Mouse (Mus musculus) midbrain, postnatal 0 days (tissue): ENCODE measurements around the gene Bpifa5. TPM values are rescaled to one million over a fixed set of nuclear protein-coding genes. Genes with fewer than 3 reads are reported as not detected.

Experiments used
- ATAC-seq: fragments of 200-750 bp; cut with Nextera tagmentation; 2 replicates; pipeline ENCODE4 v1.8.0; 2017; ENCODE audit warnings: moderate number of reproducible peaks, mild to moderate bottlenecking, moderate TSS enrichment, moderate library complexity; ENCODE audit not compliant: low FRiP score
- DNase-seq: peaks from one replicate; pipeline ENCODE4 v3.0.0-alpha.2; 2015; ENCODE audit warnings: low spot score
- H3K27ac ChIP-seq: fragments of 300-500 bp; sonication (generic); 2 replicates; pipeline ENCODE4 v1.5.1; 2014; ENCODE audit warnings: low read depth, mild to moderate bottlenecking, low read length, mixed read lengths
- H3K27me3 ChIP-seq: fragments of 300-500 bp; sonication (generic); 2 replicates; pipeline ENCODE4 v1.6.1; 2014; ENCODE audit warnings: low read length, control low read depth, mixed read lengths; ENCODE audit not compliant: insufficient read depth
- H3K36me3 ChIP-seq: fragments of 300-500 bp; sonication (generic); 2 replicates; pipeline ENCODE4 v1.6.1; 2014; ENCODE audit warnings: low read length, control low read depth, mixed read lengths; ENCODE audit not compliant: insufficient read depth
- H3K4me1 ChIP-seq: fragments of 300-500 bp; sonication (generic); 2 replicates; pipeline ENCODE4 v1.6.1; 2014; ENCODE audit warnings: mild to moderate bottlenecking, control low read depth, antibody characterized with exemption, low read length, mixed read lengths; ENCODE audit not compliant: insufficient read depth
- H3K4me2 ChIP-seq: fragments of 300-500 bp; sonication (generic); 2 replicates; pipeline ENCODE4 v1.6.1; 2014; ENCODE audit warnings: low read depth, mild to moderate bottlenecking, low read length, mixed read lengths; ENCODE audit not compliant: poor library complexity, severe bottlenecking
- H3K4me3 ChIP-seq: fragments of 300-500 bp; sonication (generic); 2 replicates; pipeline ENCODE4 v1.5.1; 2014; ENCODE audit warnings: low read depth, mild to moderate bottlenecking, low read length, moderate library complexity
- H3K9ac ChIP-seq: fragments of 300-500 bp; sonication (generic); replicated peaks from 2 replicates; pipeline ENCODE4 v1.6.1; 2014; ENCODE audit warnings: mild to moderate bottlenecking, low read length, moderate library complexity, mixed read lengths; ENCODE audit not compliant: poor library complexity, severe bottlenecking
- H3K9me3 ChIP-seq: fragments of 300-500 bp; sonication (generic); 2 replicates; pipeline ENCODE4 v1.6.1; 2016; ENCODE audit warnings: low read length, control low read depth
- CTCF ChIP-seq: IDR thresholded peaks from 2 replicates; pipeline ENCODE4 v1.5.1; 2016; ENCODE audit warnings: antibody characterized with exemption, mild to moderate bottlenecking
- WGBS: fragments of 180-500 bp; shearing (Covaris S2); extraction: QIAGEN DNeasy Blood & Tissue Kit; methylation state at CpG from one replicate; pipeline ENCODE4 v1.1.7; 2014; 5-methylcytosine and 5-hydroxymethylcytosine counted together
- polyA plus RNA-seq: library from polyadenylated mRNA; unstranded; fragments of >200 nt; fragmentation: Nextera tagmentation; extraction: Ambion mirVana; gene quantifications from 2 replicates; pipeline ENCODE4 v1.2.1, GENCODE M21; 2015
- total RNA-seq: library from RNA; depleted of rRNA; stranded (reverse); fragments of >200 nt; gene quantifications from 2 replicates; pipeline ENCODE4 v1.2.3, GENCODE M21; 2014; rRNA removed

Gene Bpifa5
- total RNA-seq: not detected in 2 replicates
- not detected in 2 replicates for polyA plus RNA-seq

DNA sequence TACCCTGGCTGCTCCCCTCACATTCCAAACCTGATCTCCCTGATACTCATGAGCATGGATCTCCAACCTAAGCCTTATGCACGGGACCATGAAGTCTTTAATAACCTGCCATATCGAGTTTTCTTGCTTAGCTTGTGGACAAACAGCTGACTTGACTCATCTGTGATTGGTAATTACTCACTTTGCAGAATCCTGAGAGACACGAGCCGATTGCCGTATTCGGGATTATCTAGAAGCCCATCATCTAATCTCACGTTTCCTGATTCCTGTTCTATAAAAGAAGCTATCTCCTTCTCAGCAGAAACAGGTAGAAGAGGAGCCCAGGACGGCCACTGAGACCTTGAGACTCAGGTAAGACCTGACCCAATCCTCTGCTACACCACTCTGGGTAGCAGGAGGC, at the start of gene Bpifa5:
Bpifa5 (plus strand) TSS at position 301 of the 400 bp plus-strand sequence.
- 76% methylated on average over 8 of the region's 8 CpGs for WGBS
- no peaks in the 10 kb centered on the region for H3K36me3 ChIP-seq
- H3K27ac ChIP-seq: no peak within 1 kb of the TSS
- H3K9me3 ChIP-seq: no peaks in the 10 kb centered on the region
- ATAC-seq (no peak), DNase-seq (no peak)
- no peaks in the 10 kb centered on the region for H3K27me3 ChIP-seq
- no peaks in the 10 kb centered on the region for H3K4me1 ChIP-seq
- no peak within 1 kb of the TSS for H3K4me3 ChIP-seq
- no peak within 1 kb of the TSS for H3K4me2 ChIP-seq
- TF ChIP-seq CTCF: no peak
- H3K9ac ChIP-seq: no peak within 1 kb of the TSS

DNA sequence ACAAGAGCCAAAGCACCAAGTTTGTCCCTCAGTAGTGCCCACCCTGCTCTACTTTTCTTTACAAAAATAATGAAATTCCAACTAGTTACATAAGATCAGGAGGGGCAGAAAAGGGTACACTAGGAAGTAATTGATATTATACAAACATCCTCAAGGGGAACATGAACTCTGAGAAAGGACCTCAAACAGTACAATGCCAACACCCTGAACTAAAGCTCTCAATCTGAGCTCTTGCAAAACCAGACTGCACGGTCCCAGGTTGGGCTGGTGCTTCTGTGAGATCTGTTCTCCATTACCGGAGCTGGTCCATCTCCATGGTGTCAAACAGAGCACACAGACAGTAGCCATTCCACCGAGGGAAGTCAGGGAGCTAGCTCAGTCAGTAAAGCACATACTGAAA, 45.0 kb upstream of the Bpifa5 start:
- WGBS: 92% methylated on average over 3 of the region's 3 CpGs
- Histone ChIP-seq H3K9me3 (no peaks in the 10 kb centered on the region), H3K27ac (no peak overlapping the region), H3K36me3 (no peaks in the 10 kb centered on the region), H3K4me1 (no peaks in the 10 kb centered on the region), H3K9ac (no peak overlapping the region), H3K27me3 (no peaks in the 10 kb centered on the region), H3K4me2 (no peak overlapping the region), H3K4me3 (no peak overlapping the region)
- DNase-seq (no peak), ATAC-seq (no peak)
- no peak for TF ChIP-seq CTCF

DNA sequence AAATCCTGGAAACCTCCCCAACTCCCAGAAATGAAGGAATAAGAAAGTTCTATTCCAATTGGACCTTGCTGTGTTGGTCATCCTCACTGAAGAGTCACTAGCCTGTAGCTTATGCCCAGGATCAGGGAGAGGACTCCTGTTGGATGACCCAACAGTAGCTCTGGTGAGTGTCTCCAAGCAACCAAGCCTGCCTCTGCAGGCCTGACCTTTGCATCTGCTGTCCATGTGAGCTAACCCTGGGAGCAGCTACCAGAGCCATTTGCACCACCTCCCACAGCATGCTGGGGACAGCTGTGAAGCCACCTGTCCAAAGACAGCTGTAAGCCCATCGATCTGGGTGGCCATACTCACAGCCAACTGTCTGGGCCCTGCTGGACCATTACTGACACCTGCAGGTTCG, 32.3 kb upstream of the Bpifa5 start, which contains the start of gene Bpifa3:
Bpifa3 (plus strand) TSS at position 217 of the 400 bp plus-strand sequence.
- 70% methylated on average over 2 of the region's 2 CpGs for WGBS
- Histone ChIP-seq H3K9me3 (no peaks in the 10 kb centered on the region), H3K4me2 (no peak within 1 kb of the TSS), H3K36me3 (no peaks in the 10 kb centered on the region), H3K9ac (no peak within 1 kb of the TSS), H3K4me3 (no peak within 1 kb of the TSS), H3K27ac (no peak within 1 kb of the TSS), H3K27me3 (no peaks in the 10 kb centered on the region), H3K4me1 (no peaks in the 10 kb centered on the region)
- no peak for ATAC-seq
- TF ChIP-seq CTCF: no peak
- no peak for DNase-seq

DNA sequence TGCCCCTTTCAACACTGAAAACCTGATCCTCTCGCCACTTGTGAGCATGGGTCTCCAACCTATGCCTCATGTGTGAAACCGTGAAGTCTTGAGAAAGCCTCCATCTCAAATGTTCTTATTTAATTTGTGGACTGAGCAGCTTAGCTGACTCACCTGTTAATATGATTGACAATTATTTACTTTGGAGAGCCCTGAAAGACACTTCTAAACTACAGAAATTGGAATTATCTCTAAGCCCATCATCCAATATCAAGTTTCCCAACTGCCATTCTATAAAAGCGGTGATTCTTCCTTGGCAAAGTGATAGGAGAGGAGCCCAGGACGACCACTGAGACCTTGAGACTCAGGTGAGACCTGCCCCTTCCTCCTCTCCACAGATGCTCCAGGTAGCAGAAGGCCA, 19.8 kb upstream of the Bpifa5 start, which contains the start of gene Bpifa1:
Bpifa1 (plus strand) TSS at position 301 of the 400 bp plus-strand sequence.
- no peaks in the 10 kb centered on the region for H3K9me3 ChIP-seq
- no peak for ATAC-seq
- H3K27me3 ChIP-seq: no peaks in the 10 kb centered on the region
- H3K4me3 ChIP-seq: no peak within 1 kb of the TSS
- H3K4me2 ChIP-seq: no peak within 1 kb of the TSS
- no peak for TF ChIP-seq CTCF
- DNase-seq: no peak
- H3K4me1 ChIP-seq: no peaks in the 10 kb centered on the region
- no peaks in the 10 kb centered on the region for H3K36me3 ChIP-seq
- H3K27ac ChIP-seq: no peak within 1 kb of the TSS
- H3K9ac ChIP-seq: no peak within 1 kb of the TSS
- 79% methylated on average over 4 of the region's 4 CpGs for WGBS

DNA sequence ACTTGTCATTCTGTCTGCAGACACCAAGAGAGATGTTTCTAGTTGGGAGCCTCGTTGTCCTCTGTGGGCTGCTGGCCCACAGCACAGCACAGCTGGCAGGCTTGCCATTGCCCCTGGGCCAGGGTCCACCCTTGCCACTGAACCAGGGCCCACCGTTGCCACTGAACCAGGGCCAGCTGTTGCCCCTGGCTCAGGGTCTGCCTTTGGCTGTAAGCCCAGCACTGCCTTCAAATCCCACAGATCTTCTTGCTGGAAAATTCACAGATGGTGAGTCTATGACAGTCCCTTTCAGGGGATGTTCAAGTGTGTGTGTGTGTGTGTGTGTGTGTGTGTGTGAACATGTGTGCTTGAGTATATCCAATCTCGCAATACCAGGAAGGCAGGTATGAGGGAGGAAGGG, 18.7 kb upstream of the Bpifa5 start:
- 67% methylated on average over 3 of the region's 3 CpGs for WGBS
- TF ChIP-seq CTCF: no peak
- peak; percentile 58 for DNase-seq
- Histone ChIP-seq H3K27ac (no peak overlapping the region), H3K27me3 (no peaks in the 10 kb centered on the region), H3K9me3 (no peaks in the 10 kb centered on the region), H3K36me3 (no peaks in the 10 kb centered on the region), H3K9ac (no peak overlapping the region), H3K4me1 (no peaks in the 10 kb centered on the region), H3K4me3 (no peak overlapping the region), H3K4me2 (no peak overlapping the region)
- no peak for ATAC-seq

DNA sequence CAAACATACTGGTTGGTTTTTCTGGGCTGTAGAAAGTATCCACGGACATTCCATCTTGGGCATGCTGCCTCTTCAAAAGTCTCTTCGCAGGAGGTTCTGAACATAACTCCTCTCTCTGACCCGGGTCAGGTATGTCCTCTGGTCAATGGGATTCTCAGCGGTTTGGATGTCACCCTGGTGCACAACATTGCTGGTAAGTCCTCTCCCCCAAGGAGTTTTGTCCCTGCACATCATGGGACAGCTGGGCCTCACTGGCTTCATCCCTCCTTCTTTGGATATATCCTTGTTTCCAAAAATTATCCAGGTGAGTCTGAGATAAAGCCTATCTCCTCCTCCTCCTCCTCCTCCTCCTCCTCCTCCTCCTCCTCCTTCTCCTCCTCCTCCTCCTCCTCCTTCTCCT, 14.9 kb upstream of the Bpifa5 start:
- no peak for ATAC-seq
- 81% methylated on average over 4 of the region's 4 CpGs for WGBS
- DNase-seq: no peak
- no peak for TF ChIP-seq CTCF
- no peak overlapping the region for H3K9ac ChIP-seq
- no peaks in the 10 kb centered on the region for H3K4me1 ChIP-seq
- no peaks in the 10 kb centered on the region for H3K36me3 ChIP-seq
- no peaks in the 10 kb centered on the region for H3K27me3 ChIP-seq
- H3K27ac ChIP-seq: no peak overlapping the region
- H3K4me3 ChIP-seq: no peak overlapping the region
- no peaks in the 10 kb centered on the region for H3K9me3 ChIP-seq
- H3K4me2 ChIP-seq: no peak overlapping the region
